Mouse (Mus musculus) stomach, embryonic 15.5 days (tissue): ENCODE data around the gene Clybl. TPM values are rescaled to one million over a fixed set of nuclear protein-coding genes. Genes with fewer than 3 reads are reported as not detected.

Experiments used
- ATAC-seq: fragments of 200-750 bp; cut with Nextera tagmentation; 2 replicates; pipeline ENCODE4 v1.8.0; 2017; ENCODE audit warnings: low read depth, moderate number of reproducible peaks, moderate TSS enrichment; ENCODE audit not compliant: insufficient read depth, low FRiP score
- H3K27ac ChIP-seq: fragments of 300-500 bp; sonication (generic); 2 replicates; pipeline ENCODE4 v1.5.1; 2015; ENCODE audit warnings: mild to moderate bottlenecking, inconsistent platforms
- H3K27me3 ChIP-seq: fragments of 300-500 bp; sonication (generic); replicated peaks from 2 replicates; pipeline ENCODE4 v1.6.1; 2015; ENCODE audit warnings: inconsistent platforms
- H3K36me3 ChIP-seq: fragments of 300-500 bp; sonication (generic); 2 replicates; pipeline ENCODE4 v1.6.1; 2015; ENCODE audit warnings: inconsistent platforms
- H3K4me1 ChIP-seq: fragments of 300-500 bp; sonication (generic); 2 replicates; pipeline ENCODE4 v1.6.1; 2015; ENCODE audit warnings: inconsistent platforms
- H3K4me2 ChIP-seq: fragments of 300-500 bp; sonication (generic); 2 replicates; pipeline ENCODE4 v1.6.1; 2015; ENCODE audit warnings: mild to moderate bottlenecking, inconsistent platforms
- H3K4me3 ChIP-seq: fragments of 300-500 bp; sonication (generic); replicated peaks from 2 replicates; pipeline ENCODE4 v1.5.1; 2015; ENCODE audit warnings: inconsistent platforms
- H3K9ac ChIP-seq: fragments of 300-500 bp; sonication (generic); 2 replicates; pipeline ENCODE4 v1.6.1; 2015; ENCODE audit warnings: inconsistent platforms
- H3K9me3 ChIP-seq: fragments of 300-500 bp; sonication (generic); 2 replicates; pipeline ENCODE4 v1.6.1; 2016; ENCODE audit warnings: inconsistent platforms
- WGBS: fragments of 180-500 bp; shearing (Covaris S2); methylation state at CpG from one replicate; pipeline ENCODE4 v1.1.7; 2015; 5-methylcytosine and 5-hydroxymethylcytosine counted together
- polyA plus RNA-seq: library from polyadenylated mRNA; unstranded; fragments of >200 nt; fragmentation: Nextera tagmentation; extraction: Ambion mirVana; gene quantifications from 2 replicates; pipeline ENCODE4 v1.2.1, GENCODE M21; 2015

Clybl gene
- polyA plus RNA-seq, 1 experiment from 2014 or later: 25.4 TPM

DNA sequence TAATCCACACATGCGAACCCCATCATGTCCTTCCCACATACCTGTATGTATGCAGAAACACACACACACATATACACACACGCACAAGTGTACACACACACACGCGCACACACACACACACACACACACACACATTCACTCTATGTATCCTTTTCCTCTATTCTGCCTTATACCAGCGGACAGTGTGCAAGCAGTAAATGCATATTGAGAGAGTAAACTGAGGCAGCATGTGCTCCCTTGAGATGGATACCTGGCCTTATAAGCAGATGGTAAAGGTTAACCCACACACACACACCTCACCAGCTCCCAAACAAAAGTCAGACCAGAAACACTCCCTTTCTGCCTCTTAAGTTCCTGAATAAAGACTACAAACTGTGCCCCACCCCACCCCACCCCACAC, 204.3 kb downstream of the Clybl start:
- H3K9ac ChIP-seq: no peak overlapping the region
- H3K36me3 ChIP-seq: no peaks in the 10 kb centered on the region
- no peak for ATAC-seq
- H3K27me3 ChIP-seq: no peaks in the 10 kb centered on the region
- no peaks in the 10 kb centered on the region for H3K9me3 ChIP-seq
- no peak overlapping the region for H3K4me3 ChIP-seq
- no peak overlapping the region for H3K27ac ChIP-seq
- 89% methylated on average over 5 of the region's 5 CpGs for WGBS
- no peak overlapping the region for H3K4me2 ChIP-seq
- H3K4me1 ChIP-seq: no peaks in the 10 kb centered on the region

DNA sequence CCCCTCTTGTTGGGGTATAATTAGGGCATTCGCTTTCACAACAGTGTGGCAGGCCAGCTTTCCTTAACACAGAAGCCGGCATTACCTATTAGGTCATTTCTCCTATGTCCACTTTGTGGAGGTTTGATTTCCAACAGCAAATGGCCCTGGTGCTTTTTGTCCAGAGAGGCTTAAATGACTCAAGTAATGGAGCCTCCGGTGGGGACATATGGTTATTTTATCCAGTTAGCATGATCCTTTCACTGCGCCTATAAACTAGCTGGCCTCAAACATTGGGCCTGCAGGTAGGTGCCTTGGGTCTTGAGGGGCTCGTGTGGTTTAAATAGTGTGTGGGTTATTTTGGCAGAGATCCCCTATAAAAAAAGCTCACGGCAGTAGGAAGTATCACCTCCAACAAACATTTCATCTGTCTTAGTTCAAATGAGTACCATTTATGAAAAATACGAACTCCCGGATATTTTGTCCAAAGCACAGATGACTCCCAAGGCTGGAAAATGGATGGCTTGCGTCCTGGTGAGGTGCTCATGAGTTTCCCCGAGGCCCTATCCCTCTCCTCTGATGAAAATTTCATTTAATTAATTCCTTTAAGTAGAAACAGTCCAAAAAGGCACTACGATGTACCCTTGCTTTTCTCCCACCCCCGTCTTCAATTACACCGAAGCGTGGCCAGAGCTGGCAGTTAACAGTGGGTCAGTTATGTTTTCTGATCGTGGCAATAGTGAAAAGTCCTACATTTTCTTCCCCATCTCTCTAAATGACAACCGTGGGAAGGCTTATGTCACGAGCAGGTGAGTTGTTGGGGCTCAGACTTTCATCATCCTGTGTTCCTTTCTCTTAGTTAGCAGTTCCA, 205.0 kb downstream of the Clybl start:
- H3K27me3 ChIP-seq: no peaks in the 10 kb centered on the region
- no peaks in the 10 kb centered on the region for H3K9me3 ChIP-seq
- no peak overlapping the region for H3K4me3 ChIP-seq
- WGBS: 85% methylated on average over 17 of the region's 17 CpGs
- H3K36me3 ChIP-seq: no peaks in the 10 kb centered on the region
- H3K27ac ChIP-seq: no peak overlapping the region
- H3K4me1 ChIP-seq: no peaks in the 10 kb centered on the region
- no peak overlapping the region for H3K4me2 ChIP-seq
- ATAC-seq: no peak
- no peak overlapping the region for H3K9ac ChIP-seq

DNA sequence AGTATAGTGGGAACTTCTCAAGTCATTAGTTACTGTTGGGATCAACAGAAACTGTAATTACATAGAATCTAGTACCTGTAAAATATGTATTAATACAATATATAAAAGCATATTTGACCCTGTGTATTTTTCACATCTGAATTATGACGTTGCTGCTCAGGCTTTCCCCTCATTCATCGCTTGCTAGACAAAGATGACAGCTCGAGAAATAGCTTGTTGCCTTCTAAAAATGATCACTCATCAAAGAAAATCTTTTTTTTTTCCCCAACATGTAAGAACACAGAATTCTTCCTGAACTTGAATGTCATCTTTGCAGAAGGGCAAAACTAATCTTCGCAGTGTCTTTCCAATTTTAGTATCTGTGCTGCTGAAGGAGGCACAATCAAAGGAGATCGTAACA, 206.3 kb downstream of the Clybl start:
- ATAC-seq: no peak
- WGBS: 85% methylated on average over 5 of the region's 5 CpGs

DNA sequence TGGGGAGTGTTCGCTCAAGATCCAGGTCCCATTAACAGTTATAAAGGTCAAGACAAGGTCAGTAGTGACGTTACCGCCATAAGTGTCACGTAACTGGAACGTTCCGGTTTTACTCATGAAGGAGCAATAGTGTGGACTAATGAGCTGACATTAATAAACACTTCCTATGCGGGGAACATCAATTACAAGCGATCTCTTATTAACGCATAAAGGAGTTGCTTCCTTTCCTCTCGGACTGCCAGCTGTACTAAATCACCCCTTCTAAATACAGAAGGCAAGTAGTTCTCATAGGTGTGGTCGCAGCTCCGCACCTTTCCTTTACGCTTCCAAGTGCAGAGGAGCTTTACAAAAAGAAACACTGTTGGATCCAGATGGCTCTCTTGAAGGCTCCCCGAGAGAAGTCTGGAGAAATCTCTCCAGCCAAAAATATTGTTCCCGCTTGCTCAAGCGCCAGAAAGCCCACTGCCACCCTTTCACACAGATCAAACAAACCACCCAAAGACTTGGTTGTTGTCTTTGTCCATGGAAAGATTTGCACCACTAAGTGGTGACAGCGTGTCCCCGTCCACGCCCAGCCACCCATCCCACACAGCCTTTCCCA, 207.0 kb downstream of the Clybl start:
- no peak overlapping the region for H3K4me3 ChIP-seq
- no peak for ATAC-seq
- WGBS: 52% methylated on average over 19 of the region's 19 CpGs

More for the DNA sequence above, 206.3 kb downstream of the Clybl start:
- Histone ChIP-seq H3K9me3 (no peaks in the 10 kb centered on the region), H3K9ac (no peak overlapping the region), H3K36me3 (no peaks in the 10 kb centered on the region), H3K27me3 (no peaks in the 10 kb centered on the region), H3K4me1 (no peaks in the 10 kb centered on the region), H3K4me3 (no peak overlapping the region), H3K27ac (no peak overlapping the region), H3K4me2 (no peak overlapping the region)

DNA sequence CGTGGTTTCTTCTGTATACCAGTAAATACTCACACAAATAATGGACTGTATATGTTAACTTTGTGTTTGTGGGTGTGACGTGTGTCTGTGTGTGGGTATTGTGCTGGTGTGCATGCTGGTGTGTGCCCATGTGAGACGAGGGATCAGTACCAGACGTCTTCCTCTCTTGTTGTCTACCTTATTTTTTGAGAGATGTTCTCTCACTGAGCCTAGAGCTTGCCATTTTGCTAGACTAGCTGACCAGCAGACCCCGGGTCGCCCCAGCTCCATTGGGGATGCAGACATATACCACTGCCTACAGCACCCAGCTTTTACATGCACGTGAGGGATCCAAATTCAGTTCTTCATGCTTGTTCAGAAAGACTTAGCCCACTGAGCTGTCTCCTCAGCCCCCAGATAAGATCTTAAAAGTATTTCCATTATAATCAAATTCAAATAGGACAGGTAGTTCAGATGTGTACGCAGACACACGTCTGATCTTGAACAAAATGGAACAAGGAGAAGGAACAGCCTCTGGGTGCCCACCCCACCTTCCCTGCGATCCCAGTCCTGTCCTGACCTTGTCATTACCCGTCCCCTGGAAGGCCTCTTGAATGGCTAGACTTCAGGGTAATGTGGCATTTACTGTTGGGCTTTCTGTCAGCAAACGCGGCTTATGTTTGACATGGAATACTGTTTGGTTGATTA, 208.3 kb downstream of the Clybl start:
- ATAC-seq: no peak
- Histone ChIP-seq H3K27ac (no peak overlapping the region), H3K9ac (no peak overlapping the region), H3K9me3 (no peaks in the 10 kb centered on the region), H3K4me1 (no peaks in the 10 kb centered on the region), H3K36me3 (no peaks in the 10 kb centered on the region), H3K4me2 (no peak overlapping the region), H3K4me3 (no peak overlapping the region), H3K27me3 (no peaks in the 10 kb centered on the region)
- WGBS: 78% methylated on average over 13 of the region's 13 CpGs

More for the DNA sequence above, 207.0 kb downstream of the Clybl start:
- no peak overlapping the region for H3K4me2 ChIP-seq
- no peak overlapping the region for H3K27ac ChIP-seq
- H3K9ac ChIP-seq: no peak overlapping the region
- H3K36me3 ChIP-seq: no peaks in the 10 kb centered on the region
- H3K9me3 ChIP-seq: no peaks in the 10 kb centered on the region
- H3K27me3 ChIP-seq: no peaks in the 10 kb centered on the region
- H3K4me1 ChIP-seq: no peaks in the 10 kb centered on the region

DNA sequence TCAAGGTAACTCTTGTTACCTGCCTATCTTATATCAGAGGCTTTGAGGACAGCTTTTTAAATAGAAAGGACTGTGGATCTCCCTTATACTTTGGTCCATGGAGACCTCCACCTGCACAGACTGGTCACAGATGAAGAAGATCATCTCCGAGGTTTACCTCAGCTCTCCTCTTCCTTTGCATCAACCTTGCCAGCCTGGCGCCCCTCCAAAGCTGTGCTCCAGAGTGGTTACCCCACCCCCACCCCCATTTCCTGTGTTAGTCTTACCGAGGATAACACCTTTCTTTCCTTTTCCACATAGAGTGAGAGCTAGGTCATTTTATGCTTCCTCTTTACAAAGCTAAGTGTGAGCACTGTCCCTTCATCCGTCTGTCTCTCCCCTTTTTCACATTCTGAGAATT, 209.4 kb downstream of the Clybl start:
- no peak overlapping the region for H3K9ac ChIP-seq
- no peak overlapping the region for H3K27ac ChIP-seq
- no peaks in the 10 kb centered on the region for H3K36me3 ChIP-seq
- no peak overlapping the region for H3K4me2 ChIP-seq
- no peaks in the 10 kb centered on the region for H3K4me1 ChIP-seq
- 33% methylated on average over 4 of the region's 4 CpGs for WGBS
- H3K9me3 ChIP-seq: no peaks in the 10 kb centered on the region
- H3K27me3 ChIP-seq: no peaks in the 10 kb centered on the region
- no peak for ATAC-seq
- H3K4me3 ChIP-seq: no peak overlapping the region

DNA sequence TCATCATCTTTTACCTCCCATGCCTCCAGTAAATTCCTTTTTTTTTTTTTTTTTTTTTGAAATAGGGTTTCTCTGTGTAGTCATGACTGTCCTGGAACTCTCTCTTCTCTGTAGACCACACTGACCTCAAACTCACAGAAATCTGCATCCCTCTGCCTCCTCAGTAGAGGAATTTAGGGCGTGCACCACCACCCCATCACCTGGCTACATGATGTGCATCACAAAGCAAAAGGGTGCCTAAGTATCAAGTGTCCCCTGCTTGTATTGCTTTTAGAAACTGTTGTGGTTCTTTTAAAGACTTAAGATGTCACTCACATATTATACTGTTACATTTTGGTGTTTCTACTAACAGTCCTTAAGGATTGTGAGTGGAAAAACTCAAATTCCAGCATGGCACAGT, 211.6 kb downstream of the Clybl start:
- no peak overlapping the region for H3K27ac ChIP-seq
- no peak overlapping the region for H3K4me2 ChIP-seq
- ATAC-seq: no peak
- no peak overlapping the region for H3K9ac ChIP-seq
- H3K4me1 ChIP-seq: no peaks in the 10 kb centered on the region
- H3K4me3 ChIP-seq: no peak overlapping the region
- H3K36me3 ChIP-seq: no peaks in the 10 kb centered on the region
- 68% methylated on average over 1 of the region's 1 CpGs for WGBS
- H3K9me3 ChIP-seq: no peaks in the 10 kb centered on the region
- H3K27me3 ChIP-seq: no peaks in the 10 kb centered on the region

DNA sequence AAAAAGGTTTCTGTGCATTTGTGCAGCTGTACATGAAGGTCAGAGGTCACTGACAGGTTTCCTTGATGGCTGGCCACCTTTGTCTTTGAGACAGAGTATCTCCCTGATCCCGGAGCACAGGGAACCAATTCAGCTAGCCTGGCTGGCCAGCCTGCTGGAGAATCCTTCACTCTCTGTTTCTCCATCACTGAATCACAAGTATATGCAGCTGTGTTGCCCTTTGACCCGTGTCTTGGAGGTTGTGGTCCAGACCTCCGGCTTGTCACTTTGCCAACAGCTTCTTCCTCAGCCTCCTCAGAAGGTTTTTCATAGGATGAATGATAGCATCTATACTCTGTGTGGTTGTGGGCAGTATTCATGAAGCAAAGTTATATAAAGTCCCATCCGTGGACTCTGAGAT, 217.2 kb downstream of the Clybl start:
- no peak for ATAC-seq
- Histone ChIP-seq H3K4me2 (no peak overlapping the region), H3K36me3 (no peaks in the 10 kb centered on the region), H3K4me3 (no peak overlapping the region), H3K4me1 (no peaks in the 10 kb centered on the region), H3K27ac (no peak overlapping the region), H3K27me3 (0 out of 2 replicates have a peak, but pooled peaks cover 4% of the 10 kb centered on the region), H3K9ac (no peak overlapping the region), H3K9me3 (no peaks in the 10 kb centered on the region)
- WGBS: 63% methylated on average over 4 of the region's 4 CpGs

DNA sequence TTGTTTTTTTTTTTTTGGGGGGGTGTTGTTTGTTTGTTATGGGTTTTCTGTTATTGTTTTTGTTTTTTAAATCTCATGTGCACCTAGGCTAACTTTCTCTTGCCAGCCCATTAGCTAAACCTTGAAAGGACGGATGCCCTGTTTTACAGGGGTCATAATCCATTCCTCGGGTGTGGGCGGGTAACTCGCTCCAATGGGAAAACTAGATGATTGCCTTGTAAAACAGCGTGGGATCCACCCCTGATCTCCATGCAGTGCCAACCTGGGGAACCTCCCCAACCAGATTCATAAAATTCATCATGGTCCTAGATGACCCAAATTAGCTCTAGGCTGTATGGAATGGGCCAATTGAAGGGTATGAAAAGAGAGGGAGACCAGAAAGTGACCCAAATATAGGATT, 218.4 kb downstream of the Clybl start:
- Histone ChIP-seq H3K4me3 (no peak overlapping the region), H3K9me3 (no peaks in the 10 kb centered on the region), H3K4me1 (no peaks in the 10 kb centered on the region), H3K27ac (no peak overlapping the region), H3K27me3 (0 out of 2 replicates have a peak, but pooled peaks cover 6% of the 10 kb centered on the region), H3K9ac (no peak overlapping the region), H3K4me2 (no peak overlapping the region), H3K36me3 (no peaks in the 10 kb centered on the region)
- WGBS: 83% methylated on average over 5 of the region's 5 CpGs
- ATAC-seq: no peak

DNA sequence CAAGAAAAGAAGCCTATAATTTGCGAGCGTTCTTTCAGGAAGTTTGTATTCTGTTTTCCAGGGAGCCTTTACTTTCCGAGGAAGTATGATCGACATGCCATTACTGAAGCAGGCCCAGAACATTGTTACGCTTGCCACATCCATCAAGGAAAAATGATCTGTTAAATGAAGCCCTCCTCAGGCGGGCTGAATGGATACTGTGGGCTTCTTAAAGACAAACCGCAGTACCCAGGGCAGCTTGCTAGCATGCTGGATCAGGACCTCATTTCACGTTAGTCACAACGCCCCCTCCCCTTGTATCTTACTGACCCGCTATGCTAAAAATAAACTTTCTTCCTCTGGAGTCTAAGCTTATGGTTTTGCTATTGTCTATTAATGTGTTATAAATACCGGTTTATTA, 220.4 kb downstream of the Clybl start:
- Histone ChIP-seq H3K9me3 (no peaks in the 10 kb centered on the region), H3K9ac (no peak overlapping the region), H3K27me3 (peaks cover 21% of the 10 kb centered on the region), H3K27ac (no peak overlapping the region), H3K4me3 (no peak overlapping the region), H3K4me1 (peaks cover 5% of the 10 kb centered on the region; the same call in 1 of the 2 replicates), H3K4me2 (no peak overlapping the region), H3K36me3 (no peaks in the 10 kb centered on the region)
- 59% methylated on average over 11 of the region's 11 CpGs for WGBS
- no peak for ATAC-seq

DNA sequence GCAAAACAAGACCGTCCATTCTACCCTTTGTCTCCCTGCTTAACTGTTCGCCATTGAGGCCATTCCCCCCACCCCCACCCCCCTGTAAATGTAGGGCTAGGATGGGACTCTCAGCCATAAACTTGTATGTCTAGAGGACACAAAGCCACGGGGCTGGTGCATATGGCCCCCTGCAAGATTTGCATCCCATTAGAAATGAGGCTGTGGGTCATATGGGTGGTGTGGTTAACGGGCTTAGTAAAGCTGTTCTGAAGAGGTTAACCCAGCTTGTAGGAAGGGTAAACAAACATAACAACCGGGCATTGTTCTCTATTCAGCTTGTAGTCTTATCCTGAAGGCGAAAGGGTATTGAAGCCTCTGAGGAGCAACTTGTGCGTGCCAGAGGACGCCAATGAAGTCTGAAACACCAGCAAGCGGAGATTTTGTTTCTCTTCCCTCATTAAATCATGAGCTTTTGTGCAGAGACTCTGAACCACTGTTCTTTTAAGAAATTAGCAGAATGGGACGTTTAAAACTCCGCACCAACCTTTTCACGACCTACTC, 221.3 kb downstream of the Clybl start:
- no peak overlapping the region for H3K4me3 ChIP-seq
- H3K4me2 ChIP-seq: no peak overlapping the region
- peaks cover 6% of the 10 kb centered on the region; the same call in 1 of the 2 replicates for H3K4me1 ChIP-seq
- H3K36me3 ChIP-seq: no peaks in the 10 kb centered on the region
- H3K9ac ChIP-seq: no peak overlapping the region
- H3K27me3 ChIP-seq: peaks cover 24% of the 10 kb centered on the region
- no peaks in the 10 kb centered on the region for H3K9me3 ChIP-seq
- no peak for ATAC-seq
- no peak overlapping the region for H3K27ac ChIP-seq
- 62% methylated on average over 12 of the region's 12 CpGs for WGBS
